18 mouse cellular contexts compared by ENCODE assay signal in genomic region chr10:42914146-42914545, GRCm38 (mm10). TPM values are rescaled to one million over a fixed set of nuclear protein-coding genes. Genes with fewer than 3 reads are reported as not detected.
DNase-seq lines count a peak whose midpoint lies in the region; ATAC-seq lines count a peak whose summit lies in the region.
"Had no signal": no experiment of that assay in that cellular context is flagged by ENCODE, and none has a peak within 500 bp of the region (broad histone marks: within the 10 kb centered on the region; RNA-seq: fewer than 3 reads in every experiment).

No protein-coding gene starts in this region.

- H3K4me1 ChIP-seq in embryonic facial prominence, embryonic 10.5 days, result peaks cover 12% of the 10 kb centered on the region
- H3K4me1 ChIP-seq: neural tube, embryonic 13.5 days had no signal

- WGBS in embryonic facial prominence, embryonic 10.5 days, result 61% methylated on average over 6 of the region's 6 CpGs

- H3K9me3 ChIP-seq in embryonic facial prominence, embryonic 10.5 days, result no peaks in the 10 kb centered on the region
- H3K9me3 ChIP-seq: forebrain, embryonic 13.5 days; heart, embryonic 10.5 days; limb, embryonic 13.5 days; neural tube, embryonic 13.5 days had no signal

- H3K36me3 ChIP-seq in embryonic facial prominence, embryonic 10.5 days (replicated peaks), result no peaks in the 10 kb centered on the region
- H3K36me3 ChIP-seq: heart, embryonic 10.5 days; limb, embryonic 13.5 days; neural tube, embryonic 13.5 days had no signal

- H3K27me3 ChIP-seq in embryonic facial prominence, embryonic 10.5 days (replicated peaks; ENCODE audit: low read depth, poor library complexity, severe bottlenecking), result no peaks in the 10 kb centered on the region
- H3K27me3 ChIP-seq: forebrain, embryonic 13.5 days; limb, embryonic 13.5 days; neural tube, embryonic 13.5 days had no signal

- no peak for ATAC-seq in activated CD4-positive, CD25-positive, alpha-beta regulatory T cell, adult 4 months
- ATAC-seq: forebrain, embryonic 13.5 days; hindbrain, postnatal 0 days; intestine, postnatal 0 days; lung, postnatal 0 days had no signal

- no peak overlapping the region for H3K27ac ChIP-seq in embryonic facial prominence, embryonic 10.5 days (replicated peaks)
- H3K27ac ChIP-seq: forebrain, embryonic 13.5 days; heart, embryonic 10.5 days; hindbrain, postnatal 0 days; limb, embryonic 13.5 days; neural tube, embryonic 13.5 days had no signal

- no peak overlapping the region for H3K4me3 ChIP-seq in embryonic facial prominence, embryonic 10.5 days
- H3K4me3 ChIP-seq: forebrain, embryonic 13.5 days; heart, embryonic 10.5 days; limb, embryonic 13.5 days; neural tube, embryonic 13.5 days had no signal

- peak; percentile 35 for DNase-seq in kidney, postnatal 10 days
- no peak for DNase-seq in kidney, postnatal 36 days
- DNase-seq in urinary bladder, postnatal 4 days (ENCODE audit: low spot score in 2 of 2), result peak; percentile 11 to 46
- DNase-seq in urinary bladder, postnatal 14 days (ENCODE audit: low spot score), result no peak
- peak; percentile 8 for DNase-seq in embryonic facial prominence, embryonic 10.5 days (ENCODE audit: low spot score)
- no peak for DNase-seq in frontal cortex, postnatal 14 days (ENCODE audit: low spot score in 2 of 2)
- DNase-seq: cerebellum, adult 8-10 months; gastrocnemius, postnatal 25 days; midbrain, embryonic 14.5 days; spleen, adult 18-20 months had no signal

RNA-seq across cellular contexts. Expression of gene Scml4, which starts 54.0 kb away (rescaled TPM):
- 0.64 and 0.65 TPM in 2 replicates for polyA plus RNA-seq in embryonic facial prominence, embryonic 10.5 days (2016; fragmentation: Nextera tagmentation; extraction: Ambion mirVana)
- polyA plus RNA-seq in activated CD4-positive, CD25-positive, alpha-beta regulatory T cell, adult 4 months (2017; shearing (Covaris generic)), result 10 to 100 TPM; 26.9 to 40.4 TPM

Comparison
In these comparisons a context has a peak if more than half of its experiments do, and no peak if none do; other contexts are left out.
1. DNase-seq: peak in kidney, postnatal 10 days (single experiment), urinary bladder, postnatal 4 days (2 of 2) and embryonic facial prominence, embryonic 10.5 days (single experiment); none in kidney, postnatal 36 days (0 of 2), urinary bladder, postnatal 14 days (single experiment) and frontal cortex, postnatal 14 days (0 of 2).
2. RNA of gene Scml4, which starts 54.0 kb away (polyA plus RNA-seq): 26.9 to 40.4 TPM in activated CD4-positive, CD25-positive, alpha-beta regulatory T cell, adult 4 months; 0.64 to 0.65 TPM in embryonic facial prominence, embryonic 10.5 days; every median in the first group is over 10 times any median in the second.